Mouse (Mus musculus): ENCODE measurements around the gene Slc15a5.

GRCm38 (mm10) chr6:138045364-138045763 lies 34.4 kb downstream of the Slc15a5 start:
- no peak for TF ChIP-seq CTCF (IDR thresholded peaks at IDR 0.05; ENCODE audit: low read depth)
- no peak for TF ChIP-seq EP300 (IDR thresholded peaks at IDR 0.05; ENCODE audit: low read depth)
